Mouse (Mus musculus) frontal cortex, adult 2 months (tissue): ENCODE data around the gene Olfr311. TPM values are rescaled to one million over a fixed set of nuclear protein-coding genes. Genes with fewer than 3 reads are reported as not detected.

Source experiments
- DNase-seq, 2 experiments: peaks; one replicate each; pipeline ENCODE4 v3.0.0; 2022; ENCODE audit warnings: low spot score in 1 of 2; ENCODE audit errors: extremely low spot score in 1 of 2
- polyA plus RNA-seq: library from polyadenylated mRNA; depleted of rRNA; stranded (reverse); fragments of >200 nt; gene quantifications from 2 replicates; pipeline ENCODE4 v1.2.3, GENCODE M21; 2012; rRNA removed

Olfr311 gene
- polyA plus RNA-seq, 1 experiment: 0.06 TPM

DNA sequence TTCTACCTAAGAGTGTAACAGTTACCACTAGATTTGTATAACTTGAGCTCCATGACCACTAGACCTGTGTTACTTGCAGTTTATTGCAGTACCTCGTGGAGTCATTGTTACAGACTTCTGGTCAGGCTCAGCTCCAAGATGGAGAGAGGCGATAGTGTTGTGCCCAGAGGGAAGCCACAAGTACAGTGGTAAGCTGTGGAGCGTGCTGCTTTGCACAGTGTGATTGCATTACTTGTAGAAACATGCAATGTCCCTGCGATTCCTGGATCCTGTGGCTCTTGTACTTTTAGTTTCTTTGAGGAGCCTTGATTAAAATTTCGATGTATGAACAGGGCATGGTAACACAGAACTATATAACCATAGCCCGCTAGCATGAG is 28.9 kb downstream of the Olfr311 start:
- no peak for DNase-seq

DNA sequence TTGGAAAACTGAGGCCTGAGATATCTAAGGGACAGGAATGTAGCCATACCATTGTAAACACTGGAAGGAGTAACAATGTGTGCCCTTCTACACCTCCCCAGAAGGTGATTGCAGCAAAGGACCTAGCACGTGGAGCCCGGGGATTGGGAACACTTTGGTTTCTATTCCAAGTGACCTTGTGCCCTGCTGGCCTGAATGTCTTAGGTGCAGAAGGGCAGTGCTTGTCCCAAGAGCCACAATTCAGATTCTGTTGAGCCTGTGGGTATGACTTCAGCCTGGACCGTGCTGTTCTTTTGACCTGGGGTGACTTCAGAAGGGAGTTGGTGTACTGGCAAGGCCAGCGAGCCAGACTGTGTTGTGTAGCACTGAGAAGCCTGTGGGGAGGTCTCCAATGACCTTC is 31.9 kb downstream of the Olfr311 start:
- no peak for DNase-seq

DNA sequence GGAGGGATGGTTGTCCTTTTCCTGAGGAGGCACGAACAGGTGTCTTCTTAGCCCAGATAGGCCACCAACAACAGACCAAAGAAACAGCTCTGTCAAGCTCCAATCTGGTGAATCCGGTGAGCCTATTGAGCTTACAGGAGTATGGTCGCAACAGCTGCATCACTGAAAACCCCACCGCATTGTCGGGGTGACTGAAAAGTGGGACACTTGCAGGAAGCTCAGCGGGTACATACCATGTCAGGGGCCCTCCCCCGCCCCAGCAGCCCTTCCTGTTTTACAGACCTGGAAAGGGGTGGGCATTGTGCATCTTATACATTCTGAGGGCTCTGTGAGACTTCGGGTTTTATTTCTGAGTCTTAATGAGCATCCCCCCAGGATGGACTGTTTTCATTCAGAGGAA is 44.7 kb downstream of the Olfr311 start:
- DNase-seq: no peak

DNA sequence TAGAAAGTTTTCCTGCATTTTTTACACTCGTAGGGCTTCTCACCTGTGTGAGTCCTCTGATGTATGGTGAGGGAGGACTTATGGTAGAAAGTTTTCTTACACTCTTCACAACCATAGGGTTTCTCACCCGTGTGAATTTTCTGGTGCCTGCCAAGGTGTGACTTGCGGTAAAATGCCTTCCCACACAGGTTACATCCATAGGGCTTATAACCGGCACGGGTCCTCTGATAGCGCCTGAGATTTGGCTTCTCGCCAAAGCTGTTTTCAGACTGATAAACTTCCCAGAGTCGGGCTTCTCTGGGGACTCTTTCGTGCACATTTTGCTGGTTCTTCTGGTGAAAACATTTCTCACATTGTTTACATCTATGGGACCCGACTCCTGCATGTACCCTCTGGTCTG is 51.5 kb downstream of the Olfr311 start:
- DNase-seq: no peak

Other genes with a start within 250 kb of the Olfr311 start
- 0.02 and 0.06 TPM in 2 replicates for gene Olfr324, start 244.1 kb upstream of the Olfr311 start, polyA plus RNA-seq
- gene 2210407C18Rik, start 223.2 kb upstream of the Olfr311 start, polyA plus RNA-seq: not detected in 2 replicates
- not detected in 2 replicates for gene Olfr323, start 208.8 kb upstream of the Olfr311 start, polyA plus RNA-seq
- gene Trim58, start 198.8 kb upstream of the Olfr311 start, polyA plus RNA-seq: 0.08 and 0.12 TPM in 2 replicates
- gene Olfr322, start 180.5 kb upstream of the Olfr311 start, polyA plus RNA-seq: not detected in 2 replicates
- not detected in 2 replicates for gene Olfr320, start 158.2 kb upstream of the Olfr311 start, polyA plus RNA-seq
- not detected in 2 replicates for gene Olfr319, start 140.1 kb upstream of the Olfr311 start, polyA plus RNA-seq
- not detected in 2 replicates for gene Olfr318, start 115.2 kb upstream of the Olfr311 start, polyA plus RNA-seq
- 0.06 TPM in 1 of 2 replicates, not detected in the other for gene Olfr317, start 100.0 kb upstream of the Olfr311 start, polyA plus RNA-seq
- gene Olfr316, start 86.5 kb upstream of the Olfr311 start, polyA plus RNA-seq: 1.7 and 3.6 TPM in 2 replicates
- gene Olfr315, start 66.1 kb upstream of the Olfr311 start, polyA plus RNA-seq: not detected in 2 replicates
- not detected in 2 replicates for gene Olfr314, start 56.3 kb upstream of the Olfr311 start, polyA plus RNA-seq
- 1.2 TPM in 2 replicates for gene Fam183b, start 37.3 kb upstream of the Olfr311 start, polyA plus RNA-seq
- gene Olfr313, start 24.3 kb upstream of the Olfr311 start, polyA plus RNA-seq: not detected in 2 replicates
- gene Olfr312, start 10.0 kb upstream of the Olfr311 start, polyA plus RNA-seq: 0.02 TPM in 1 of 2 replicates, not detected in the other
- gene Gm12258, start 7.9 kb downstream of the Olfr311 start, polyA plus RNA-seq: 19.7 and 22.5 TPM in 2 replicates
- 6.9 and 7.5 TPM in 2 replicates for gene 2810021J22Rik, start 28.0 kb downstream of the Olfr311 start, polyA plus RNA-seq
- 6.3 and 6.4 TPM in 2 replicates for gene Zfp39, start 65.0 kb downstream of the Olfr311 start, polyA plus RNA-seq
- 0.19 and 0.26 TPM in 2 replicates for gene Btnl10, start 78.7 kb downstream of the Olfr311 start, polyA plus RNA-seq
- 554 and 589 TPM in 2 replicates for gene Rnf187, start 99.7 kb downstream of the Olfr311 start, polyA plus RNA-seq
- gene Hist3h2ba, start 109.7 kb downstream of the Olfr311 start, polyA plus RNA-seq: 174 and 184 TPM in 2 replicates
- gene Hist3h2a, start 115.4 kb downstream of the Olfr311 start, polyA plus RNA-seq: 54.3 and 57.7 TPM in 2 replicates
- gene Trim17, start 115.4 kb downstream of the Olfr311 start, polyA plus RNA-seq: 7.8 and 9.7 TPM in 2 replicates
- 26.2 and 28.4 TPM in 2 replicates for gene Trim11, start 138.8 kb downstream of the Olfr311 start, polyA plus RNA-seq